Mouse (Mus musculus): ENCODE measurements around the gene Olfr955.
A peak's percentile ranks its signal among the peaks of the same experiment; 100 is the strongest.

Olfr955 gene

DNA sequence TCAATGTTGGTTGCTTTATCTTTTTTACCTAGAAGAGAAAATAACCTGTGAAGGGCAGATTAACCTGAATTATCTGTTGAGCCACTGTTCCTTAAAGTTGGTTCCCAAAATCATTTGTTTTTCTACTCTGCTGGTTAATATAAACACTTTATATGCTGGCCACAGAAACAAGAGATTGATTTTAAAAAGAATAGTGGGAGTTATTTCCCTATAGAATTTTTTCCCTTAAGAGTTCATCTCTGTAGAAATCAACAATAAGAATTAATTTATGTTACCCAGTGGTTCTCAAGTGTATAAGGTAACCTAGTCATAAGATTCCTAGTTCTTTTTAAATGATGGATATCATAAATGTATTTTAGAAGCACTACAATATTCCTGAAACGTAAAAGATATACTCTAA is at the start of gene Olfr955:
Gene Olfr955, minus strand, starts transcription at position 101 of the 400 bp plus-strand sequence.
- no peak for DNase-seq (ENCODE audit: low spot score)

DNA sequence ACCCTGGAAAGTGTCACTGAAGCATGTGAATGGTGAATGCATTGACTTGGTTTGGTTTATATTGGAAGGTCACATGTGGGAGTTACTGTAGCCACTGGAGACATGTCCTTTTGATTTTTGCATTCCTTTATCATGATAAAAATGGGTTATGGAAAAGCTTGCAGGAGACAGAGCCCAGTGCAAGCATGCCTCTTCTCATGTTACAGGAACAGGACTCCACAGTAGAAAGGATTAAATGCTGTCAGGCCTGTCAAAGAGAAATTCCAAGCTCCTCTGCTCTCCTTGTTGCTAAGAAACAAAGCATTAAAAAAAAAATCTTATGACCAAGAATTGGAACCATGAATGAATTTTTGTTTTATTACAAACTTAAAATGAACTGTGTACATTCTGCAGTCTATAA is 46.9 kb upstream of the Olfr955 start:
- DNase-seq (ENCODE audit: low spot score): no peak

DNA sequence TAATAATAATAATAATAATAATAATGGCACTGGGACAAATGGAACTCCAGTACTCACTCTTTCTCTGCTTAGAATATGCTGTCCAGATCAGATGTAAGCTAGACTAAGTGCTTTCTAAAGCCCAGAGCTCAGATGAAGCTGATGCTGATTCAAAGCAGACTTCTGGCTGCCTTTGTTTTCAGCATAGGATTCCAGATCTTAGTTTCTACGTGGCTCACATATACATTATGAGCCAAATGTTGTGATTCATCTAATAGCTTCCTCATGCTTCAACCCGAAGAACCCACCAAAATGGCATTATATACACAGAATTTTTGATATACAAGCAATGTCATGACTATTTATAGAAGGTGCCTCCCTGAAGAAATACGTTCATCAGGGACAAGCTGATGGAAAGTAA is 43.8 kb upstream of the Olfr955 start, which contains the start of gene Olfr957:
Gene Olfr957, minus strand, starts transcription at position 279 of the 400 bp plus-strand sequence.
- DNase-seq (ENCODE audit: low spot score): no peak

DNA sequence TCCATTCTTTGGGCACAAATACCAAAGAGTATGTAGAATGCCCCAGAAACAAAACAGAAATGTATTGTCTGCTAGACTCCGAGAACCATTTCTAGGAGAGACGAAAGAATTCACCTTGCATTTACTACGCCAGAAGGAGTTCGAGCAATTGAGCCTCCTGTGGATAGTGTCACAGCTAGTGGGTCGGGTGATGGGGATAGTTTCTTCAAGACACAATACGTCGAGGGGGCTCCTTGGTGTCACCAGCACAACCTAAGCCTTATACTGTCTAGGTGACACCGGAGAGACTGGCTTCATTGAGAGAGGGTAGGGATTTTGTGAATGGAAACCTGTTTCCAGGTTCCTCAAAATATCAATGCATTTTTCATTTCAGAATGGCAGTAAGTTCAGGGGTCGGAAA is 37.7 kb upstream of the Olfr955 start:
- DNase-seq (ENCODE audit: low spot score): no peak

DNA sequence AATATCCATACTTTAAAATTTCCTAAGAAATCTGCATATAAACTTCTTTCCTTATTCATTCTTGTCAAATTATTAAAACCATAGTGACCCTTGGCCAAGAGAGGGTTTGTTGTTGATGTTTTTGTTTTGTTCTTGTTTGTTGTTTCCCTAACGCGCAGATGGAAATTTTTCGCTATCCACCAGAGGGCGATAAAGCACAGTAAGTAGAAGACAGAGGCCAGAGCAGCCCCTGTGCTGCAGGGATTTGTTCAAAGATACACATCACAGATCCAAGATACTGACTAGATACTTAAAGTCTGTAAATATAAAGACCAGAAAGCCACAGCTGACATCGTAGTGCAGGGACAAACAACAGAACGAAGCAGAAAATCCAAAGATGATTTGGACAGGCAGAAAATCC is 37.3 kb upstream of the Olfr955 start:
- peak; percentile 11 for DNase-seq (ENCODE audit: low spot score)

DNA sequence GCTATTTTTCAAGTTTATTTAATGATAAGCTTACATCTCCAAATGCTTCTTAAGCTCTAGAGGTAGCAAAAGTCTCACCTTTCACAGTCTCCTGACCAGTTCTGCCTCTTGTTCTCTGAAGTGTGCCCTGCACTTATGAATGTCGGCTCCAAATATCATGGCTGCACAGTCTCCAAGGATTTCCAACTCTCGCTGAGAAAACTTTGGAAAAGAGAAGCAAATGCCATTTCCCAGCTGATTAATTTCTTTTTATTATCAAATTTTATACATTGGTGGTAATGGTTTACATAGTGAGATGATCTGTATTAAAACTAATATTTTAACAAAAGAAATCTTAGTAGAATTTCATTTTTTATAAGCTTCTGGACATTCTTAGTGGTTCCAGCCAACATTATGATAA is 22.2 kb upstream of the Olfr955 start, which contains the start of gene Olfr44:
Gene Olfr44, minus strand, starts transcription at position 101 of the 400 bp plus-strand sequence.
- no peak for DNase-seq (ENCODE audit: low spot score)

DNA sequence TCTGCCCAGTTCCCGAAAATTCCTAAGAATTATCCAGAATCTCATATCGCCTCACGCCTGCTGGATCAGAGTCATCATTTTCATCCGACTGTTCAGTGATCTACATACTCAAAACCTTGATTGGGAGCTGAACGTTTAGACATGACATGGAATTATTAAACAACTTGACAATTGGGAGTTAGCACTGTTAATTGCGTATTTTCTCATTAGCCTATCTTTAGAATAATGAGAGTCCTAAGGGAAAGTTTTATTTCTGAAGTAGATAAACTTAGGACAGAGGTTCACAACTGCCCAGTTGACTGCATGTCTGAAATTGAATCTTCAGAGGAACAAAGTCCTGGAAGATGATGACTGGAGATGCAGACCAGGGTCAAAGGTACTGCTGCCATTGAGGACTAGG is 15.3 kb downstream of the Olfr955 start, which contains the start of gene Olfr954:
Gene Olfr954, plus strand, starts transcription at position 301 of the 400 bp plus-strand sequence.
- no peak for DNase-seq (ENCODE audit: low spot score)

DNA sequence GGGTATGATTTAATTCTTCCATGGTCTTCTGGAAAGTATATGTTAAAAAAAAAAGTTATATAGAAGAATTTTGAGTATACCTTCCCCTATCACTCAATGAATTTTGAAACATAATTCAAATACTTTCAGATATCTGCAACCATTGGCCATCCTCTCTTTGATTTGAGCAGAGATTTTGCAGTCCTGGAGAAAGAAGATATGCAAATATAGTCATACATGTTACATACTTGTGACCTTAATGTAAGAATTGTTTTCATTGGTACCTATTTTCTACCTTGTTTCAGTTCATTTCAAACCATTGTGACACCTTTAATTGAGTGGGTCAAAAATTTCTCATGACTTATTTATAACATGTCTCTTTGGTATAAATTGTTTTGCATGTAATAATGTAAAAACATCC is 44.7 kb downstream of the Olfr955 start, which contains the start of gene Olfr952:
Gene Olfr952, minus strand, starts transcription at position 101 of the 400 bp plus-strand sequence.
- DNase-seq (ENCODE audit: low spot score): no peak

Measured in yolk sac, embryonic 10.5 days (tissue).